Mouse (Mus musculus) c-Kit-positive CD71-positive TER-119-positive erythroid progenitor cells, embryonic 14.5 days (primary cell): ENCODE data around the gene Scarb1.

Experiments
- DNase-seq: peaks from one replicate; pipeline ENCODE4 v3.0.0-alpha.2; 2013; ENCODE audit warnings: low spot score

Gene Scarb1

DNA sequence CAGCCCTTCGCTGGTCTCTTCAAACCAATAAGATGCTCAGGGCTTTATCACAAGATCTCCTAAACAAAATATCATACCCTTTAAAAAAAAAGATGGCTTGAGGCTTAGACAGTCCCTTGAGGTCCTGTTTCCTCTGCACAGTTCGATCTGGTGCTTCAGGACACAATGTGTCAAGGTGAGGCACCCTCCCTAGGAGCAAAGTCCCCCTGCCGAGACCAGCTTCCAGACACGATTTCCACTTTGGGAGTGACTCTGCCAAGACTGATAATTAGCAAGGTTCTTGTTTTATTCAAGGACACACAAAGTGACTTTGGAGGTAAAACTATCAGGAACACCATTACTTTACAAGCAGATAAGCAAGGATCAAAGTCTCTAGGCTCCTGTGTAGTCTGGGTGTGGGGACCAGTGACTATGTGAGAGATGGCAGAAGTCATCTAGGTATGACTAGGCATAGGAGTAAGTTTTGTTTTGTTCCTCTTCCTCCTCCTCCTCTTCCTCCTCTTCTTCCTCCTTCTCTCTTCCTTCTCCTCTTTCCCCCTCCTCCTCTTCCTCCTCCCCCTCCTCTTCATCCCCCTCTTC is 24.0 kb upstream of the Scarb1 start:
- no peak for DNase-seq

DNA sequence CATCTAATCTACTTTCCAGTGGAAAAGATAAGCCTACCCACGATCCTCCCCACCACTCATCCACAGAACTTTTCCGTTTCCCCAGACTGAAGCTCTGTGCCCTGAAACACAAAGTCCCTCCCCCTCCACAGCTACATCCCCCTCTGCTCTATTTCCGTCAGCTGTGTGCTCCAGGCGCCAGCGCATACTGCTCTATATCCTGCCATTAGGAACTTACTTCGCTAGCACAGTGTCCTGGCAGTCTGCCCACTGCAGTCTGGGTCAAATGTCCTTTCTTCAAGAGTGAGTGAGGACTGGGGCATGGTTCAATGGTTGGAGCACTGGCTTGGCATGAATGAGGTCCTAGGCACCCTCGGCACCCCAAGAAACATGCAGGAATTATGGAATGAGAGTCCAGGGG is 23.0 kb upstream of the Scarb1 start:
- no peak for DNase-seq

DNA sequence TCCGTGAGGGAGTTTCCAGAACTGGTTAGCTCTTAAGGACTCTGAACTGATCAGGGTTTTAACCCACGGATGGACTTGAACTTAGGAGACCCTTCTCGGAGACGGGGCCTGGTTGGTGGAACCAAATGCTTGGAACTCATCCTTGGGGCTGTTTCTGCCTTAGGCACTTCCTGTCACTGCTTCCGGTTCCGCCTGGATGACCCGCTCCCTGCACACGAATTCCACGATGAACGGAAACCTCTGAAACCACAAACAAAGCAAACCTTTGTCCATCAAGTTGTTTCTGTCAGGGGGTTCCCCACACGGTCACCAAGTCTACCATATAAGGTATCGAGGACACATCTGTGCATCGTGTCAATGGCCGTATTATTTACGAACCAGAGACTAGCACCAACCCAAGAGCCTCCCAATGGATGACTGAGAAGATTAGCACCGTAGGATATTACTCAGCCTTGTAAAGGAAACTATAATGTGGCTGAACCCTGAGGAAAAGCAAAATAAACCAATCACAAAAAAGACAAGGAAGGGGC is 20.2 kb upstream of the Scarb1 start:
- DNase-seq: no peak

DNA sequence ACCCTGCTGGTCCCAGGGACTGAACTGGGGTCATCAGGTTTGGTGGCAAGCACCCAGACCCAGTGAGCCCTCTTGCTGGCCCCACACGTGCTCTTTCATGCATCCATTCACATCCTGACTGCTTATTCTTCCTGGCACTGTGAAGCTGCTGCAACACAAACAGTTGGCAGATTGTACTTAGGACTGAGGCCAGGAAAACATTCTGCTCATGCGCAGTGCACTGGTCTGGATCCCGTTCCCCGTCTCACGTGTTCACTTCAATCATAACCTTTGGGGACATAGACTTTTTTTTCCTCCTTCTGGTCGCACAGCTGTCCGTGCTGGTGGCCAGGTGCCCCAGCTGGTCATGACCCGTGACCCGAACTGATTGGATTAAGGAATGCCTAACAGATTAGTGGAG is 19.7 kb upstream of the Scarb1 start:
- no peak for DNase-seq

DNA sequence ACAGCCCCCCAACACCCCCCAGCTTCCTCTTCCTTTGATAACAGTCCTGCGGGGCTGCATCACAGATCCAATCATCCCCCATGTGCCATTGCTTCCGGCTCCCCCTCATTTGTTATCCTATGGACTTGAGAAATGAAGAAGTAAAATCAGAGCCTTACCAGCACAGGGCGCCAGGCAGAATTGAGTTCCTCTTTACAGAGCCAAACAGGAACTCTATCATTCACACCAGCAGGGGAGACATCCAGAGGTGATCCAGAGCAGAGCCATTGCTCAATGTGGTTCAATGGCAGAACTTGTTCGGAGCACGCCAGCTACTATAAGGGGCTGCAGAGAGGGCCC is 17.3 kb upstream of the Scarb1 start:
- DNase-seq: no peak

DNA sequence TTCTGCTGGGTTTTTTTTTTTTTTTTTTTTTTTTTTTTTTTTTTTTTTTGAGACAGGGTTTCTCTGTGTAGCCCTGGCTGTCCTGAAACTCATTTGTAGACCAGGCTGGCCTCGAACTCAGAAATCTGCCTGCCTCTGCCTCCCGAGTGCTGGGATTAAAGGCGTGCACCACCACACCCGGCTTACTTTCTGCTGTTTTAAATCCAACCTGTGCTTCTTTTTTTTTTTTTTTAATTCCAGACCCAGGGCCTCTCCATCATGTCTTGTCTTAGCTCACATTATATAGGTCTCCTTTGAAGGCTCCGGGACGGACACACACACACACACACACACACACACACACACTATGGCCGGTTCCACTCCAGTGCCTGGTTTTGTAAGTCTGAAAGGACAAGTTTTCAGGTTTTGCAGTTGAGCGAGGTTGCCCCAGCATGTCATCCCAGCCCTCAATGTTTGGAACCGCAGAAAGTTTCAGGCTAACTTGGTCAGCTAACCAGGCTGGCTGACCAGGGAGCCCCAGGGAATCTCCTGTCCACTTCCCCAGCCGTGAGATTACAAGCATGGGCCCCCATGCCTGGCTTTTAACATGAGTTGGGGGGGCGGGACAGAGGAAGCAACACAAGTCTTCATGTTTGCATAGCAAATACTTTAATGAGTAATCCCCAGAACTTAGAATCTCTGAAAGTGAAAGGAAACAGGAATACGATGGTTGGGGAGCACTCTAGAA is 16.8 kb upstream of the Scarb1 start:
- no peak for DNase-seq

DNA sequence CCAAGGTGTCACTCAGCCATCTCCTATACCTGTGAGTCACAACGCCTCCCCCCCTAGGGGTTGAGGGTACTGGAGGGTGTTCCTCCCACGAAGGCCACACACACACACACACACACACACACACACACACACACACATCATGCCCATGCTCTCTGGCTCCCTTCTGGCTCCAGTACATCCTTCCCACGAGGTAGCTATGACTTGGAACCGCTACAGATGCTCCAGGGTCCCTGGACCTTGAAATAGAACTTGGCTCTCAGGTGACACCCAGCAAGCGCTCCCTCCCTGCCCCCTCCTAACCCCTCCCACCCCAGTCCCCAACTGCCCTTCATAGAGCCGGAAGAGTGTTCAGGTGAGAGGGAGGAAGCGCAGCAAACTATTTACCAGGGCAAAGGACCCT is 14.8 kb upstream of the Scarb1 start:
- DNase-seq: no peak

DNA sequence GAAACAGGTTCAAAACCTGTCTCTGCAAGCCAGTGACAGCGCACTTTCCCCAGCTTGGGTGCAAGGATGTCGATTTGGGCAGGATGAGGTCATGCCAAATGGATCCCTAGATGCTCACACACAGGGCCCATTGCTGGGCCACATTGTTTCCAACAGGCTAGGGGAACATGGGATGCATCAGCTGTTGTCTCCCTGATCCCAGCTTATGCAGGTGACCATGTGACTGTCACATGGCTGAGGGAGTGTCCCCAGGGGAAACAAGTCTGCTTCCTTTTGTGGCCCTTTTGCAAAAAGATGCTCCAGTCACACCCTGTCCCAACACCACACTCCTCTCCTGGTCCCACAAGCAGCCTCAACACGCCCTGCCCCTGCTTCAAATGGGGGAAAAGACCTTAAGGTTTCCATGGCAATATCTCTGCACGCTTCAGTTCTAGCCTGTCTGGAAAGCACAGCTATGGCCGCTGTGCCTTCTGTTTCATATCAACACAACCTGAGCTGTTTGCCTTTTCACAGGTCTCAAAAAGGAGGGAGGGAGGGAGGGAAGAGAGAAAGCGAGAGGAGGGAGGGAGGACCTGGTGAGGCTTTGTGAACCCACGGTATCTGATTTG is 14.1 kb upstream of the Scarb1 start:
- no peak for DNase-seq

DNA sequence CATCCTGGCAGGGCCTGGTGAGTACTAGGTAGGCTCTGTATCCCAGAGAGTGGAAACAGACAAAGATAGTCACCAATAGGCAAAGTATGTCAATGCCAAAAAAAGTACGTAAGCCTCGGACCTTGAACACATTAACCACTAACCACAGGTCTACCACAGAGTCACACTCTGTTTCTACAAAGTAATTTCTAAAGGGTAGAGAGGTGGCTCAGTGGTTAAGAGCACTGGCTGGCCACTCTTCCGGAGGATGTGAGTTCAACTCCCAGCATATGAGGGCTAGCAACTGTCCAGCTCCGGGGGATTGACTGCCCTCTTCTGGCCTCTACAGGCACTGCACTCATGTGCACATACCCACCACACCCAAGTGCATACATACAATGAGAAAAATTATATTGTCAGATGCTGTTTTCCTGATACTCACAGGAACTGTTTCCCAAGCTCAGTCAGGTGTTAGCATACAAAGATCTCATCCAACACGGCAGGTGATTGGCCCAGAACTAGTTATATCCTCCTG is 11.9 kb upstream of the Scarb1 start:
- no peak for DNase-seq

DNA sequence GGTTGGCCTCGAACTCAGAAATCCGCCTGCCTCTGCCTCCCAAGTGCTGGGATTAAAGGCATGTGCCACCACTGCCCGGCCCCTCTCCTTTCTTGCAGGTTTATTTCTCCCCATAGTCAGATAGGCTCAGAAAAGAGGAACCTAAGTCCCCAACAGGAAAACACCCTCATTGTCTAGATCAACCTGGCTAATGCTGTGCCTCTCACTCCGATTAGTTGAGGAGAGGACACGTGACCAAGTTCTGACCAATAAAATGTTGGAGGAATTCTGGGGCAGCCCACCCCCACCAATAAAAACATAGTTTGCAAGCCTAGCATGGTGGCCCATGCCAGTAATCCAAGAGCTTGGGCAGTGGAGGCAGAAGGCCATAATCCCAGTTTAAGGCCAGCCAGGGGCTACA is 11.0 kb upstream of the Scarb1 start:
- DNase-seq: no peak

DNA sequence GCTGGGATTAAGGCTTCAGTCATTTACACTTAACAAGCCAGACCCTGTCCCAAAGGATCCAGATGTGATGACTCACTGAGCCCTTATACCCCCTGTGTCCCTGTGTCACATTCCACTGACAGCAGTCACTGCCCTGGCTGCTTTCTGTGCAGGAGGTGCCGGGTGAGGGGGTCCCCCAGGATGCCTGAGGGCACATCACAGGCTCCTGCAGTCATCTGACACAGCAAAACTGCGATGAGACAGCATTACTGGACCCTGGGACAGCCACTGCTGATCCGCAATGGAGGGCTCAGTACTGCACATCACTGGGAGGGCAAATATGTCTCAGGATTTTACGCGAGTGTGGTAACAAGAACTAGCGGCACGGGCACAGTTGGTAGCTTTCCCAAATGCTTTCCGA is 10.2 kb upstream of the Scarb1 start:
- DNase-seq: no peak

DNA sequence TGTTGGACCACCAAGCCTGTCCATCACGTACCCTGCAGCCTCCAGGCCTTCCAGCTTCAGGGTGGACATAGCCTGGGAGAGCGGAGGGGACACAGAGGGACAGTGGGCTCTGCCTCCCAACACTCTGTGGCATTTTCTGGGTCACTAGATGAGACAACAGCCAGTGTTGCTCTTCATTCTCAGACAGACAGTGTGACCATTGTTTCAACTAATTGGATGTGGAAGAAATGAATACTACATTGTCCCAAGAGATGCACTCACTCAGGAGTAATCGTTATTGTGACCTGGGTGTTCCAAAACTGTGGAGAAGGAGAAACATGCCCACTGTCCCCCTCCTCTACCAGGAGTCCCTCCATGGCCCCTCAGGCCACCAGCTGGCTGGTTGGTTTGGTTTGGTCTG is 8.5 kb upstream of the Scarb1 start:
- DNase-seq: no peak

DNA sequence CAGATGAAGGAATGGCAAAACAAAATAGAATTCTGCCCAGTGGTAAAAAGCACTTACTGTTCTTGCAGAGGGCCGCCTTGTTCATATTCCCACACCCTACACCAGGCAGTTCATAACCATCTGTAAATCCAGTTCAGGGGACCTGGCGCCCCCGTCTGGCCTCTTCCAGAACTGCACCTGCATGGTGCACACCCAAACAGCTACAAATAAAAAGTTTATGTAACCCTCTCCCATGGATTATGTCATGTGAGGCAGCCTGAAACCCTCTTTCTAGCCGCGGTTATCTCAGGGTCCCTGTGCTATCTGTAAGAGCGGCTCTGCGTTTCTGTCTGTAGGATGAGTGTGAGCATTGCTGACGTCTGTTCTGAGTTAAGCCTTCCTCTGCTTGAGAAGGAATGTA is 7.6 kb upstream of the Scarb1 start:
- DNase-seq: peak; percentile 68

DNA sequence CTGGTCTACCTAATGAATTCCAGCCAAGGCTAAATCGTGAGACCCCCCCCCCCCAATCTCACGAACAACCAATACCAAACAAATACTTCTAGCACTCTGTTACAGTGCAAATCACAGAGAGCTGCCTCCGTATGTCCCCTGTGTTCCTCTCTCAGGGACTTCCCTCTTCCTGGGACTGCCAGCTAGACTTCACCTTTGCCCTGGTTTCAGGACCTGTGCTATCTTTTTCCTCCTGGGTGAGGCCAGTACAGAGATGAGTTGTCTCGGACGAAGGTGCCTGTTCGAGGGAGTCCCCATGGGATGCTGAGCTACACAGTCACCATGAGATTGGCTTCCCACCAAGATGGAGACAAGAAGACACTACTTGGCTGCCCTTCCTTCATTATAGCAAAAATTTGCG is 7.2 kb upstream of the Scarb1 start:
- DNase-seq: no peak

DNA sequence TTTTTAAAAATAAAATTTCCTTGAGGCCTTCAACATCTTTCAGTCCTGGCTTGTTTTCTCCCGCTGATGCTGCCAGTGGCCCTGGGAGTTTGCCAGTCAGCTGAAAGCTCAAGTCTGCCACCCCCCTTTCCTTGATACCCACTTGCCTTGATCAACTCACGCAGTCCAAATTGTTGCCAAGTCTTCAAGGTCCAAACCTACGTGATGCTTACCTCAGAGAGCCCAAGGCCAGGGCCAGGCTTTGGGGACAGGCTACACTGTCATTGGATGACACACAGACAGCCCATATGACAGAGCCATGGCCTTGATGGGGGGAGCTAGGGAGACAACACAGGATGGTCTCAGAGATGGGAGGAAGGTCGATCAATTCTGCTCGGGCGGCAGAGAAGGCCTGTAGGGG is 3.4 kb upstream of the Scarb1 start:
- no peak for DNase-seq

DNA sequence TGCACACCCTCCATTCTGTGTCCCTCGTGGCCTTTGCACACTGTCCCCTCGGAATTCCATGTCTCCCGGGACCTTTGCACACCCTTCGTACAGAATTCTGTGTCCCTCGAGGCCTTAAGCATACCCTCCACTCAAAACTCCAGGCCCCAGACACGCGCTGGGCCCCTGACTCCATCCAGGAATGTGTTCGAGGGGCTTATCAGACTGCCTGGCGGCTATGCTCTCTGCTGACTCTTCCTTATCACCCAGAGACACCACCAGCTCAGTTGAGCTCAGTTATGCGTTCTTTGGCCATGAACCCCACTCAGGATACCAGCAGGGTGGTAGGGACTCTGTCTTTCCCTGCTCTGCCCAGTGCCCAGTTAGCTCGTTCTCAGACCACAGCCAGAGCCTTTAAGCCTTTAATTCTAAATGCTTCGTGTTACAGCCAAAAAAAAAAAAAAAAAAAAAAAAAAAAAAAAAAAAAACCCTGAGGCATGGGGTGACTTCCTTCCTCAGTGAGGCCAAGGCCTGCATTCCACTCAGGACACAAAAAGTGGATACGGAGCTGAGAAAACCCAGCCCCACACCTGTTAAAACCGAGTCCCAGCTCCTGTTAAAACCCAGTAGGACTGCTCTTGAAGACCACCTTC is 681 bp upstream of the Scarb1 start:
- DNase-seq: peak; percentile 71

DNA sequence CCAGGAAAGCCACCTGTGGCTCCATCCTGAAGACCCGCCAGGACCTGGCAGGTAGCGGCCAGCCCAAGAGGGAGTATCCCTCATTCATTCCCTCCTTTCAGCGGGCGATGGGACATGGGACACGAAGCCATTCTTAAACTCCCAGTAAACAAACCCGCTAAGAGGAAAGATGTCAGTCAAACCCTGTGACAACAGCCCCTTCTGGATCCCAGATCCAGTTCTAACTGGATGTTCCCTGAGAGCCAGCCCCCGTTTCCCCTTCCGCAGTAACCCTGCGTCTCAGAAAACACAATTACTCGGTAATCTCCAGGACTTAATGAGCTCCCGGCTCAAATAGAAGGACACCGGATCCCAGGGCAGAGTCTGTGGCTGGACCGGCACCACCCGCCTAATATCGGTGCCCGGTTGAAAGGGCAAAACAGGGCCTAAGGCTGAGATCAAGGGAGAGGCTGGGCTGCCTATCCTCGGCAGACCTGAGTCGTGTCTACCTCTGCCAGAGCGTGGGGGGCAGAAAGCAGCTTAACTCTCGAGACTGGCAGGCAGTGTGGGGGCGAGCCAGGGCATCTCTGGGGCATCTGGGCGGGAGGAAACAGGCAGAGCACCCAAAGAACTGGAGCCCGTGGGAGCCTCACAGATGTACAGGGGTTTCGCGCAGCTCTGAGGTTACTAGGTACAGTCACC is 903 bp downstream of the Scarb1 start:
- DNase-seq: no peak

DNA sequence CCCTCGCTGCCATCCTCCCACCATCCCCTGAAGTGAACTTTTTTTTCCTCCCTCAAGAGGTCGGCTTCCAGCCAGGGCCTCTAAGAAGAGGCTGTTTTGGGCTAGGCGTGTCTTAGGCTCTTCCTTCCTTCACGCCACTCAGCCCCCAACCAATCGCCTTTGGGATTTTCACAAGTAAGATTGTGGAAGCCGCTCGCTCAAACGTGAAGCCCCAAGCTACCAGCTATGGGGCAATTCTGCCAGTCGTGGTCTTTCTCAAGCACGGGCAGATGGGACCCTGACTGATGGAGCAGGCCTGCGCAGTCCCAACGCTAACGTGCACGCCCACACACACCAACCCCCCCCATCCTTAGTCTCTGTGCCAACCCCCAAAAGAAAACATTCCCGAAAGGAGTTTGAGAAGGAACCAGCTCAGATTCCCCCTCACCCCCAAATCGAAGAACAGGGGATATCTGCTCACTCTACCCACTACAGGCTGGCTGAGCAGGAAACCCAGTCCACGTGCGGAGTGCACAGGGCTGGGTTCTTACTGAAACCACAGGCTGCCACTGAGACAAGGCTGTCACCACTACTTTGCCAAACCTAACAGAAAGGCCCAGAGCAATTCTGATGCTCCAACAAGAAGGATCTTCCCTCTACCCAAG is 1.7 kb downstream of the Scarb1 start:
- peak; percentile 64 for DNase-seq

DNA sequence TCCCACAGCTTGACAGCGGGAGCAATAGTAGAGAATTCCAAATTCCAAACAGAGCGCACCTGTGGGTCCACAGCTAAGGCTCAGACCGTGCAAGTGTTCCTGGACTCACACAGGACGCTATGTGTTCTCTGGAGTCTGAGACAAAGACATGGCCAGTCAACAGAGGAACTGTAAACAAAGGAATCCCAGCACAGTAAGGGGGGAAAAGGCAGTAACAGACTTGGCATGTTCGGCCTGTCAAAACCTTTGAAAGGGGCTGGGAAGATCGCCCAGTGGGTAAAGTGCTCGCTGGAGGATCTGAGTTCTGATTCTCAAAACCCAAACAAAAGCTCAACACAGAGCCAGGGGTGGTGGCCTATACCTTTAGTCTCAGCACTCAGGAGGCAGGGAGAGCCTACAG is 3.4 kb downstream of the Scarb1 start:
- no peak for DNase-seq

DNA sequence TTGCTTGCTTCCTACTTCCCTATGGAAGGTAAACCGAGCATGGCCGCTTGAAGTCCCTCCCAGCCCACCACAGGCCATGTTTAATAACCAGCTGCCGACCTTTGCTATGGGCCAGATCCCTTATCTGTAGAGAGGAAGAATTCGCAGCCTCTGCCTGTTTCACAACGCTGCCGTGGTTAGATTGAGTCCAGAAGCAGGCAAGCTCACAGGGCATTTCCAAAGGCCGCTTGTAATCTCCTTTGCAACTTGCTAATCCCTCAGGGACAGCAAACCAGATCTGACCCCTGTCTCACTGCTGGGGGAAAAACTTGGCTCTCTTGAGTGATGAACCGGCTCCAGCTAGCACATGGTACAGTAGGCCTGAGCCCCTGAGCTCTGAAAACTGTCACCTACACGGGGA is 3.9 kb downstream of the Scarb1 start:
- DNase-seq: no peak

DNA sequence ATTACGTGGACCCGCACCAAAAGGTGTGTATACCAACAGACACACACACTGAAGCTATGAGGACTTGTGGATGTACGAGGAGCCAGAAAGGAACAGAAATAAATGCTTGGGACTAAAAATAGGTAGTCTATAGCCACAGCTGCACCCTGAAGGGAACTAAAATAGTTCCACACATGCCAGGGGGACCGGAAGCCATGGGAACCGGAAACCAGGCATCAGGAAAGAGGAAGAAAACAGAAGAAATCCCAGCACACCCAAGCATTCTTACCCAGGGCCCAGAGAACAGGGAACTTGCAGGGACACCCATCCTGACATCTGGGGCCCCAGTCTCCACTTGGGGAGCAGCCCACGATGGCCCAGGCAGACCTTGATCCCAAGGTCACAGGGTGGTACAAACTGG is 7.9 kb downstream of the Scarb1 start:
- no peak for DNase-seq

DNA sequence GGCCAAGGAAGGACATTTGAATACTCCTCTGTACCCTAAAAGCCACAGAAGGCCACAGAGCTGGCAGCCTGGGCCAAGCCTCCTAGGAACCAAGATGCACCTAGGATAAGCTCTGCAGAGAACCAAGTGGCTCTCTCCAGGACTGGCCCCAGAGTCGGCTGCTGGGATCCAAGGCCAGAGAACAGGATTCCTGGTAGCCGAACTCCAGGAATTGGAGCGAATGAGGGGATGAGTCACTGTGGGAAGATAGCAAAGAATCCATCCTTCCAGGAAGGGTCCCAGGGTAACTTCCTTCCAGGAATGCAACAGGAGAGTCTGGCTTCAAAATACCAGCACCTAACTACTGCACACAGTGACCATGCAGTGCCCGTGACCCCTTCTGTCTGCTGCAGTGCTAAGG is 8.6 kb downstream of the Scarb1 start:
- no peak for DNase-seq
